Mouse (Mus musculus): ENCODE data around the gene Eya3.
"Not testable (repeated sequence)": the region's sequence is repeated elsewhere in the genome, so short reads cannot be mapped to it uniquely, and the experiment has no call there.

Eya3 gene

GRCm38 (mm10) chr4:132649271-132649999 is 10.6 kb downstream of the Eya3 start:
- DNase-seq: no peak

- peak; percentile 87 for DNase-seq
Measured at GRCm38 (mm10) chr4:132652842-132653241, 14.1 kb downstream of the Eya3 start.

GRCm38 (mm10) chr4:132653799-132654198 is 15.0 kb downstream of the Eya3 start:
- no peak for DNase-seq

GRCm38 (mm10) chr4:132655290-132655689 is 16.5 kb downstream of the Eya3 start:
- no peak for DNase-seq

- no peak for DNase-seq
Measured at GRCm38 (mm10) chr4:132659106-132659505, 20.3 kb downstream of the Eya3 start.

GRCm38 (mm10) chr4:132672697-132673096 is 33.9 kb downstream of the Eya3 start:
- DNase-seq: no peak

- peak; percentile 50 for DNase-seq
Measured at GRCm38 (mm10) chr4:132676771-132677539, 38.2 kb downstream of the Eya3 start.

- no peak for DNase-seq
Measured at GRCm38 (mm10) chr4:132689634-132690033, 50.8 kb downstream of the Eya3 start.

- no peak for DNase-seq
Measured at GRCm38 (mm10) chr4:132693366-132693765, 54.6 kb downstream of the Eya3 start.

GRCm38 (mm10) chr4:132702076-132702475 is 63.3 kb downstream of the Eya3 start:
- no peak for DNase-seq

GRCm38 (mm10) chr4:132706885-132707284 is 68.1 kb downstream of the Eya3 start:
- no peak for DNase-seq

- DNase-seq: no peak
Measured at GRCm38 (mm10) chr4:132713181-132713580, 74.4 kb downstream of the Eya3 start.

GRCm38 (mm10) chr4:132718251-132718650 is 79.5 kb downstream of the Eya3 start:
- DNase-seq: no peak

GRCm38 (mm10) chr4:132728233-132728632 is 89.4 kb downstream of the Eya3 start:
- no peak for DNase-seq

- DNase-seq: no peak
Measured at GRCm38 (mm10) chr4:132731616-132732015, 92.8 kb downstream of the Eya3 start.

- peak; percentile 95 for DNase-seq
Measured at GRCm38 (mm10) chr4:132732148-132732684, 93.4 kb downstream of the Eya3 start, which contains the start of gene Xkr8. Gene Xkr8, minus strand, starts transcription at chr4:132732546.

- no peak for DNase-seq
Measured at GRCm38 (mm10) chr4:132733071-132733770, 94.4 kb downstream of the Eya3 start.

GRCm38 (mm10) chr4:132734766-132735165 is 96.0 kb downstream of the Eya3 start:
- DNase-seq: no peak

- no peak for DNase-seq
Measured at GRCm38 (mm10) chr4:132735389-132735788, 96.6 kb downstream of the Eya3 start.

- no peak for DNase-seq
Measured at GRCm38 (mm10) chr4:132735894-132736293, 97.1 kb downstream of the Eya3 start.

GRCm38 (mm10) chr4:132737154-132737553 is 98.4 kb downstream of the Eya3 start:
- DNase-seq: not testable (repeated sequence)

- DNase-seq: no peak
Measured at GRCm38 (mm10) chr4:132741491-132741890, 102.7 kb downstream of the Eya3 start.

All from lung, postnatal 10 days (tissue).